Mouse (Mus musculus): ENCODE results near the gene Tmem98.

Gene Tmem98

GRCm38 (mm10) chr11:80854430-80854829 lies 44.5 kb downstream of the Tmem98 start:
- no peak for DNase-seq (ENCODE audit: low spot score in 2 of 2)

DNA sequence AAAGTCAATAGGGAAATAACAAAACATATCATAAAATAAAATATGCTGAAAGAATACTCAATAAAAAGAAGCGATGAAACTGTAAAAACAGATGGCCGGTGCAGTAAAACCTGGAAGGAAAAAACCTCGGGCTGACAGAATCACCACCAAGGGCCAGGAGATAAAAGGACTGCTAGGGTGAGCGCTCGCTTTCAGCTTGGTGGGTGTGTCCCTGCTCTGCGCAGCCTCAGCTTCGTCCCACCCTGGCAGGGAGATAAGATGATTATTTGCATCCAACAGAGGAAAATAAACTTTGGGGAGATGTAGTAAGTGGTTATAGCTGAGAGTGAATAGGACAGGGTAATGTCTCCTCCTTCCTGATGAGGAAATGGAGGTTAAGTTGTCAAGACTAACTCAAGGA lies 44.9 kb downstream of the Tmem98 start:
- DNase-seq (ENCODE audit: low spot score in 2 of 2), result no peak

DNA sequence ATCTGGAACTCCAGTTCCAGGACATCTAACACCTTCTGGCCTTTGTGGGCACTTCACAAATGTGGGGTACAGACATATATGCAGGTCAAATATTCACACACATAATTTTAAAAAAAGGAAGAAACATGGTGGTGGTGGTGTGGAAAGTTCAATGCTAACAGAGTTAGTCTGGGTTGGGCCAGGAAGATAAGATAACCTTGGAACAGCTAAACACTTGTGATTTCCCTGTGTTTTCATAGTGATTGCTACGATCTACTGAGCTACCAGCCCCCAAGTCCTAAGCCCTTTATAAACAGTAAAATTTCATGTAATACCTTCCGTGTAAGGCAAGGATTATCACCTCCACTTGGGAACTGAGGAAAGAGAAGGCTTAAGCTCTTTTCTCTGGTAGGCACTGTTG lies 46.9 kb downstream of the Tmem98 start:
- no peak for DNase-seq (ENCODE audit: low spot score in 2 of 2)

- no peak for DNase-seq (ENCODE audit: low spot score in 2 of 2)
Measured at GRCm38 (mm10) chr11:80858065-80858464, 48.1 kb downstream of the Tmem98 start, which contains the start of gene Spaca3. Gene Spaca3 (plus strand): TSS chr11:80858365.

GRCm38 (mm10) chr11:80862941-80863340 lies 53.0 kb downstream of the Tmem98 start:
- DNase-seq (ENCODE audit: low spot score in 2 of 2), result no peak

DNA sequence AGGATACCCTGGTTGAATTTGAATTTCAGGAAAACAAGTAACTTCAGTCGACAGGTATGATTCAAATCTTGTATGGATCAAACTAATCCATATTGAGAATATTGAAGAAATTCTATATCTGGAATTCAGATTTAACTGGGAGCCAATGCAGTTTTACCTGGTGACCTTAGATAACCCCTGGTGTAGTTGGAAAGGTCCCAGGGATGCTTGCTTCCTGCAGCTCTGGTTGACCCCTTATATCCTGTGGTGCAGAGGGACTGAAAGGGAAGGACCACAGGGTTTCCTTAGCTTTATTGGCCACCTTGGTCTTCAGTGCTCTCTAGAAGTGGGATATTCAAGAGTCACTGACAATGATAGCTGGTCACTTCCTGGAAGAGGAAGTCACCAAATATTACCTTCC lies 58.1 kb downstream of the Tmem98 start:
- no peak for DNase-seq (ENCODE audit: low spot score in 2 of 2)
